Mouse (Mus musculus) MEL (cell line): Measurements from ENCODE around the gene Samd4. TPM values are rescaled to one million over a fixed set of nuclear protein-coding genes. Genes with fewer than 3 reads are reported as not detected.

Source experiments
- DNase-seq: peaks from one replicate; pipeline ENCODE4 v3.0.0; 2011; ENCODE audit warnings: low read depth, low spot score
- H3K27ac ChIP-seq: 2 replicates; pipeline ENCODE4 v1.5.1; 2012; ENCODE audit warnings: low read depth, mild to moderate bottlenecking, control low read depth, low read length, moderate library complexity; ENCODE audit not compliant: control insufficient read depth
- H3K27me3 ChIP-seq, 2 experiments: fragments of 150-350 bp in 1 of 2; sonication (generic) in 1 of 2; 2 replicates each; pipeline ENCODE4 v1.6.1; 2012; ENCODE audit warnings: low read length in 2 of 2, mild to moderate bottlenecking in 2 of 2, improper control_type of control experiment in 1 of 2, moderate library complexity in 1 of 2; ENCODE audit not compliant: insufficient read depth in 2 of 2, control insufficient read depth in 1 of 2
- H3K36me3 ChIP-seq, 2 experiments: 2 replicates each; pipeline ENCODE4 v1.6.1; 2012 to 2014; ENCODE audit warnings: low read length in 2 of 2, improper control_type of control experiment in 1 of 2, inconsistent platforms in 1 of 2, mild to moderate bottlenecking in 1 of 2; ENCODE audit not compliant: insufficient read depth in 2 of 2, control insufficient read depth in 1 of 2
- H3K4me1 ChIP-seq, 2 experiments: fragments of 150-350 bp in 1 of 2; sonication (generic) in 1 of 2; 2 replicates each; pipeline ENCODE4 v1.6.1; 2012; ENCODE audit warnings: low read length in 2 of 2, improper control_type of control experiment in 1 of 2, mild to moderate bottlenecking in 1 of 2; ENCODE audit not compliant: insufficient read depth in 2 of 2, control insufficient read depth in 1 of 2
- H3K4me3 ChIP-seq, 2 experiments: fragments of 150-350 bp in 1 of 2; sonication (generic) in 1 of 2; 2 replicates each; pipeline ENCODE4 v1.5.1; 2012; ENCODE audit warnings: low read depth in 2 of 2, low read length in 2 of 2, mild to moderate bottlenecking in 2 of 2, moderate library complexity in 2 of 2, control low read depth in 1 of 2, improper control_type of control experiment in 1 of 2; ENCODE audit not compliant: control insufficient read depth in 1 of 2, insufficient read depth in 1 of 2
- H3K79me2 ChIP-seq: 2 replicates; pipeline ENCODE4 v1.6.1; 2012; ENCODE audit warnings: mild to moderate bottlenecking, low read length, moderate library complexity; ENCODE audit not compliant: control insufficient read depth, poor library complexity, insufficient read depth
- H3K9ac ChIP-seq: 2 replicates; pipeline ENCODE4 v1.6.1; 2012; ENCODE audit warnings: low read depth, mild to moderate bottlenecking, control low read depth, low read length, moderate library complexity; ENCODE audit not compliant: control insufficient read depth, poor library complexity, severe bottlenecking
- H3K9me3 ChIP-seq: fragments of 150-350 bp; sonication (generic); replicated peaks from 2 replicates; pipeline ENCODE4 v1.6.1; 2012; ENCODE audit warnings: mild to moderate bottlenecking, low read length, improper control_type of control experiment, moderate library complexity; ENCODE audit not compliant: insufficient read depth
- BHLHE40 ChIP-seq: IDR thresholded peaks from 2 replicates; pipeline ENCODE4 v1.6.1; 2012; ENCODE audit warnings: low read depth, mild to moderate bottlenecking, inconsistent platforms, low read length, improper control_type of control experiment, borderline replicate concordance
- CTCF ChIP-seq, 3 experiments: IDR thresholded peaks in 2 of 3; conservative IDR thresholded peaks in 1 of 3; 2 replicates each; pipeline ENCODE4 v1.5.1; 2011 to 2012; ENCODE audit warnings: low read length in 3 of 3, low read depth in 2 of 3, mild to moderate bottlenecking in 2 of 3, improper control_type of control experiment in 1 of 3, inconsistent platforms in 1 of 3, mixed read lengths in 1 of 3, moderate library complexity in 1 of 3; ENCODE audit not compliant: control insufficient read depth in 1 of 3, insufficient read depth in 1 of 3, poor library complexity in 1 of 3, severe bottlenecking in 1 of 3
- E2F4 ChIP-seq: IDR thresholded peaks from 2 replicates; pipeline ENCODE4 v1.6.1; 2011; ENCODE audit warnings: low read depth, low read length, improper control_type of control experiment, borderline replicate concordance
- ELF1 ChIP-seq: IDR thresholded peaks from 2 replicates; pipeline ENCODE4 v1.6.1; 2014; ENCODE audit warnings: low read depth, mild to moderate bottlenecking, inconsistent platforms, low read length, improper control_type of control experiment, moderate library complexity
- ETS1 ChIP-seq: IDR thresholded peaks from 2 replicates; pipeline ENCODE4 v1.6.1; 2012; ENCODE audit warnings: low read depth, mild to moderate bottlenecking, inconsistent platforms, low read length, improper control_type of control experiment, moderate library complexity
- GABPA ChIP-seq: IDR thresholded peaks from 2 replicates; pipeline ENCODE4 v1.6.1; 2012; ENCODE audit warnings: low read depth, mild to moderate bottlenecking, inconsistent platforms, low read length, improper control_type of control experiment, moderate library complexity
- GATA1 ChIP-seq: IDR thresholded peaks from 2 replicates; pipeline ENCODE4 v1.6.1; 2011; ENCODE audit warnings: low read depth, low read length, improper control_type of control experiment
- HCFC1 ChIP-seq: IDR thresholded peaks from 2 replicates; pipeline ENCODE4 v1.6.1; 2012; ENCODE audit warnings: low read depth, mild to moderate bottlenecking, inconsistent platforms, low read length, improper control_type of control experiment, moderate library complexity
- KAT2A ChIP-seq: conservative IDR thresholded peaks from 2 replicates; pipeline ENCODE4 v1.6.1; 2012; ENCODE audit warnings: low read depth, low read length, improper control_type of control experiment, inconsistent platforms
- MAX ChIP-seq: IDR thresholded peaks from 2 replicates; pipeline ENCODE4 v1.6.1; 2011; ENCODE audit warnings: low read length, improper control_type of control experiment
- MAZ ChIP-seq: IDR thresholded peaks from 2 replicates; pipeline ENCODE4 v1.6.1; 2012; ENCODE audit warnings: low read depth, mild to moderate bottlenecking, inconsistent platforms, low read length, improper control_type of control experiment
- MEF2A ChIP-seq: IDR thresholded peaks from 2 replicates; pipeline ENCODE4 v1.6.1; 2014; ENCODE audit warnings: low read depth, mild to moderate bottlenecking, inconsistent platforms, low read length, improper control_type of control experiment; ENCODE audit not compliant: poor library complexity, insufficient replicate concordance, severe bottlenecking; ENCODE audit errors: extremely low read depth
- MXI1 ChIP-seq: IDR thresholded peaks from 2 replicates; pipeline ENCODE4 v1.6.1; 2011; ENCODE audit warnings: mild to moderate bottlenecking, low read depth, low read length, improper control_type of control experiment
- MYB ChIP-seq: IDR thresholded peaks from 2 replicates; pipeline ENCODE4 v1.6.1; 2011; ENCODE audit warnings: mild to moderate bottlenecking, low read depth, low read length, improper control_type of control experiment
- NELFE ChIP-seq: IDR thresholded peaks from 2 replicates; pipeline ENCODE4 v1.6.1; 2011; ENCODE audit warnings: low read depth, low read length, improper control_type of control experiment
- NRF1 ChIP-seq: IDR thresholded peaks from 2 replicates; pipeline ENCODE4 v1.6.1; 2014; ENCODE audit warnings: low read depth, mild to moderate bottlenecking, inconsistent platforms, low read length, improper control_type of control experiment, moderate library complexity; ENCODE audit not compliant: poor library complexity, insufficient read depth, severe bottlenecking
- POLR2A ChIP-seq, 2 experiments: IDR thresholded peaks; 2 replicates each; pipeline ENCODE4 v1.6.1; 2011 to 2012; ENCODE audit warnings: low read length in 2 of 2, mild to moderate bottlenecking in 2 of 2, control low read depth in 1 of 2, improper control_type of control experiment in 1 of 2, low read depth in 1 of 2, moderate library complexity in 1 of 2; ENCODE audit not compliant: control insufficient read depth in 1 of 2, insufficient read depth in 1 of 2, poor library complexity in 1 of 2
- RAD21 ChIP-seq: IDR thresholded peaks from 2 replicates; pipeline ENCODE4 v1.6.1; 2011; ENCODE audit warnings: mild to moderate bottlenecking, low read depth, low read length, improper control_type of control experiment
- SIN3A ChIP-seq: IDR thresholded peaks from 2 replicates; pipeline ENCODE4 v1.6.1; 2012; ENCODE audit warnings: low read length, improper control_type of control experiment, inconsistent platforms
- SMC3 ChIP-seq: IDR thresholded peaks from 2 replicates; pipeline ENCODE4 v1.6.1; 2011; ENCODE audit warnings: low read depth, low read length, improper control_type of control experiment
- TAL1 ChIP-seq: IDR thresholded peaks from 2 replicates; pipeline ENCODE4 v1.6.1; 2012; ENCODE audit warnings: mild to moderate bottlenecking, inconsistent platforms, low read length, moderate library complexity, mixed read lengths
- TBP ChIP-seq: IDR thresholded peaks from 2 replicates; pipeline ENCODE4 v1.8.0; 2011; ENCODE audit warnings: low read depth, low read length, improper control_type of control experiment
- UBTF ChIP-seq: IDR thresholded peaks from 2 replicates; pipeline ENCODE4 v1.6.1; 2012; ENCODE audit warnings: low read depth, mild to moderate bottlenecking, inconsistent platforms, low read length, improper control_type of control experiment, moderate library complexity, borderline replicate concordance; ENCODE audit not compliant: insufficient read depth
- USF2 ChIP-seq, 2 experiments: IDR thresholded peaks; 2 replicates each; pipeline ENCODE4 v1.6.1; 2011 to 2012; ENCODE audit warnings: improper control_type of control experiment in 2 of 2, low read length in 2 of 2, borderline replicate concordance in 1 of 2, inconsistent platforms in 1 of 2, low read depth in 1 of 2, mild to moderate bottlenecking in 1 of 2; ENCODE audit not compliant: insufficient read depth in 1 of 2
- polyA plus RNA-seq, 2 experiments: library from polyadenylated mRNA; stranded (reverse) in 1 of 2; unstranded in 1 of 2; fragments of >175 nt in 1 of 2; fragments of >200 nt in 1 of 2; gene quantifications; 2 replicates each; pipeline versions ENCODE4 v1.2.1 to v1.2.4; 2012; ENCODE audit warnings: low replicate concordance in 2 of 2, low read depth in 1 of 2; ENCODE audit not compliant: insufficient read length in 2 of 2, insufficient read depth in 1 of 2, missing spikeins in 1 of 2
- total RNA-seq: library from RNA; depleted of rRNA; stranded (reverse); fragments of 300-350 nt; gene quantifications from 2 replicates; pipeline ENCODE4 v1.2.3, GENCODE M21; 2012

The Samd4 gene
- total and polyA plus RNA-seq, 3 experiments = 0.04 to 0.08 TPM; not detected in 1

DNA sequence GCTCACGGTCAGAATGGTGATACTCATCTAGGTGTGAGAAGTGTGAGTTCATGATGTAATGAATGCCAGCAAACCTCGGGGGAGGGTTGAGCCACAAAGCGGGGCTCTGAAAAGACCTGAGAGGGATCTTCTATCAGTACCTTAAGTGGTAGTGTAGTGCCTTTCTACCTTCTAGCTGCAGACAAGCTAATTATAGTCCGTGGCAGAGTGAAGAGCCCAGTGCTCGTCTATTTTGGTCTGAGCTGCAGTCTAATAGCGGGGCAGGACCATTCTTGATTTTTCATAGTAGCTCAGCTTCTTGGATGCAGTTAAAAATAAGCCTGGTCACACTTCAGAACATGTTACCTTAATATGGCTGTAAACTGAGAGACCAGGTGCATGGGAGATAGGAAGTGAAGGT lies 201.2 kb downstream of the Samd4 start:
- peaks cover 8 to 11% of the 10 kb centered on the region in 2 experiments for H3K27me3 ChIP-seq
- H3K4me3 ChIP-seq = no peak overlapping the region
- TF ChIP-seq NELFE = no peak
- TF ChIP-seq TAL1 = no peak
- no peak for TF ChIP-seq BHLHE40
- no peak for TF ChIP-seq GATA1
- TF ChIP-seq HCFC1 = no peak
- no peak for TF ChIP-seq ELF1
- TF ChIP-seq USF2 (IDR thresholded peaks at IDR 0.05; ENCODE audit: borderline replicate concordance in 1 of 2, insufficient read depth in 1 of 2, low read depth in 1 of 2, low read length in 2 of 2) = no peak
- no peak for TF ChIP-seq E2F4
- TF ChIP-seq POLR2A (IDR thresholded peaks at IDR 0.05; ENCODE audit: control insufficient read depth in 1 of 2, insufficient read depth in 1 of 2, low read depth in 1 of 2, low read length in 2 of 2, poor library complexity in 1 of 2) = no peak
- no peak for TF ChIP-seq SIN3A
- no peak for TF ChIP-seq MXI1
- TF ChIP-seq ETS1 = no peak
- TF ChIP-seq RAD21 = no peak
- H3K4me1 ChIP-seq = peaks cover 0 to 3% of the 10 kb centered on the region in 2 experiments; a peak in 1 of 4 replicates
- no peak overlapping the region for H3K27ac ChIP-seq
- no peaks in the 10 kb centered on the region for H3K9me3 ChIP-seq
- no peaks in the 10 kb centered on the region for H3K79me2 ChIP-seq
- DNase-seq = no peak
- no peak overlapping the region for H3K9ac ChIP-seq
- H3K36me3 ChIP-seq = no peaks in the 10 kb centered on the region

DNA sequence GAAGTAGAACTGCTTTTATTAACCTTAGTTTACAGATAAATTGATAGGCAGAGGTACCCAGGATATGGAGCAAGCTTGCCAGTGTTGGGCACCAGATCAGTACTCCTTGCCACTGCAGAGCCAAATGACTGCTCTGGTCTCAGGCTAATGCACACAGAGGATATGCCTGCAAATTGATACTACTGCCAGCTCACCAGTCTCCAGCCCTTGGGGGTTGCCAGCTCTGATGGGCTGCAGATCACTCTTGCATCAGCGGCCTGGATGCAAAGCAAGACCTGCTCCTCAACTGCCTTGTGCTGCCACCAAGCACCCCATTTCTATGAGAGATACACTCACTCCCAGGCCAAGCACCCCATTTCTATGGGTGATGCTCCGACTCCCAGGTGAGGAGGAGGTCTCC lies 202.0 kb downstream of the Samd4 start:
- no peak overlapping the region for H3K27ac ChIP-seq
- no peaks in the 10 kb centered on the region for H3K9me3 ChIP-seq
- no peak overlapping the region for H3K4me3 ChIP-seq
- H3K9ac ChIP-seq = no peak overlapping the region
- no peaks in the 10 kb centered on the region for H3K79me2 ChIP-seq
- no peaks in the 10 kb centered on the region for H3K36me3 ChIP-seq
- H3K4me1 ChIP-seq = peaks cover 0 to 3% of the 10 kb centered on the region in 2 experiments; a peak in 1 of 4 replicates
- no peak for DNase-seq
- H3K27me3 ChIP-seq = peaks cover 8 to 11% of the 10 kb centered on the region in 2 experiments
- no peak for TF ChIP-seq GATA1
- TF ChIP-seq SMC3 = no peak
- TF ChIP-seq NRF1 = no peak
- TF ChIP-seq MYB = no peak
- no peak for TF ChIP-seq ELF1
- no peak for TF ChIP-seq MAZ
- TF ChIP-seq E2F4 = no peak
- TF ChIP-seq GABPA = no peak
- no peak for TF ChIP-seq SIN3A
- TF ChIP-seq UBTF = no peak
- no peak for TF ChIP-seq MEF2A
- no peak for TF ChIP-seq NELFE
- TF ChIP-seq TAL1 = no peak
- TF ChIP-seq TBP = no peak
- no peak for TF ChIP-seq KAT2A
- TF ChIP-seq MAX = no peak
- TF ChIP-seq CTCF (IDR thresholded peaks at IDR 0.05 in 2 of 3, conservative IDR thresholded peaks at IDR 0.05 in 1 of 3; ENCODE audit: control insufficient read depth in 1 of 3, insufficient read depth in 1 of 3, low read depth in 2 of 3, low read length in 3 of 3, poor library complexity in 1 of 3, severe bottlenecking in 1 of 3) = no peak
